Mouse (Mus musculus) megakaryocyte, embryonic 14.5 days (primary cell): Measurements from ENCODE around the gene Erg. TPM values are rescaled to one million over a fixed set of nuclear protein-coding genes. Genes with fewer than 3 reads are reported as not detected.

Source experiments
- H3K27me3 ChIP-seq: replicated peaks from 2 replicates; pipeline ENCODE3; 2012; ENCODE audit warnings: inconsistent platforms
- H3K36me3 ChIP-seq: replicated peaks from 2 replicates; pipeline ENCODE3; 2012; ENCODE audit warnings: low read length, inconsistent platforms, mixed read lengths
- H3K4me1 ChIP-seq: 2 replicates; pipeline ENCODE4 v1.6.1; 2012; ENCODE audit warnings: inconsistent platforms
- H3K4me3 ChIP-seq: replicated peaks from 2 replicates; pipeline ENCODE3; 2012; ENCODE audit warnings: moderate library complexity, mild to moderate bottlenecking, inconsistent platforms
- H3K9me3 ChIP-seq: 2 replicates; pipeline ENCODE4 v1.6.1; 2012; ENCODE audit warnings: inconsistent platforms
- FLI1 ChIP-seq: IDR thresholded peaks from 2 replicates; pipeline ENCODE4 v1.6.1; 2012; ENCODE audit warnings: low read length, inconsistent platforms, mixed read lengths
- GATA1 ChIP-seq: IDR thresholded peaks from 3 replicates; pipeline ENCODE4 v1.6.1; 2012; ENCODE audit warnings: mixed read lengths, low read length, inconsistent platforms, borderline replicate concordance
- polyA plus RNA-seq: library from polyadenylated mRNA; stranded (reverse); fragments of >175 nt; gene quantifications from 2 replicates; pipeline ENCODE4 v1.2.3, GENCODE M21; 2012; ENCODE audit warnings: low replicate concordance; ENCODE audit not compliant: insufficient read depth

The Erg gene
- 3.9 TPM in 1 of 2 replicates, not detected in the other for polyA plus RNA-seq

DNA sequence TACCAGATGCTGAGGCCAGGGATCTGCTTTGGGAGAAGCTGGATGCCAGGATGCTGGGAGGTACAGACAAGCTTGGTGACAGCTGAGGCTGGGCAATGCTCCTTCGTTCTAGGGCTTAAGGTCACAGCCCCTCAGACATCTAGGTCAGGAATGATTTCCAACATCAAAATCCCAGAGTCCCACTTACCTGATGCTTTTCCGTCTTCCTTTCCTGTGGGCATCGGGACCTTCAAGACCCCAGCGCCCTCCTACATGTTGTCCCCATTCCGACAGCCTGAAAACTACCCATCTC lies at the start of gene Erg:
Gene Erg, minus strand, starts transcription at position 283 of the 292 bp plus-strand sequence.
- H3K27me3 ChIP-seq = peaks cover 76% of the 10 kb centered on the region
- H3K4me3 ChIP-seq = peak within 1 kb of the TSS; percentile 85

DNA sequence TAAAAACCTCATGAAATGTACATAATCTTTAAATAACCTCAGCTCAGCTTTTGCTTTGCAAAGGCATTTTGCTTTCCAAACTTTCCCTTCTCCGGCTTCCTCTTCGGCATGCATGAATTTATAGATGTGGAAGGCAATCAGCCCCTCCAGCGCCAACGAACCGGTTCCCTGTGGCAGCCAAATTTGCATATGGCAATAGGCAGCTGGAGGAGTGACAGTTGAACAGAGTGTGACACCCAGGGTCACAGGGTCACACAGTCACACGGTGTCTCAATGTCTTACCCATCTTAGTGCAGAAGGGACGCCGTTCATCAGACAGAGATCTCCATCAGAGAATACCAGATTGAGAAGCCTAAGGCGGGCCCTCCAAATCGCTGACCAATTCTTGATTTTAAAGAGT lies 45.4 kb upstream of the Erg start:
- Histone ChIP-seq H3K4me1 (no peaks in the 10 kb centered on the region), H3K36me3 (no peaks in the 10 kb centered on the region), H3K27me3 (peaks cover 35% of the 10 kb centered on the region), H3K9me3 (no peaks in the 10 kb centered on the region), H3K4me3 (no peak overlapping the region)
- TF ChIP-seq GATA1 = no peak
- TF ChIP-seq FLI1 = no peak

More for the DNA sequence above, at the start of gene Erg:
- Histone ChIP-seq H3K36me3 (no peaks in the 10 kb centered on the region), H3K4me1 (peaks cover 13% of the 10 kb centered on the region), H3K9me3 (peaks cover 6% of the 10 kb centered on the region)
- TF ChIP-seq GATA1 (no peak), FLI1 (no peak)

DNA sequence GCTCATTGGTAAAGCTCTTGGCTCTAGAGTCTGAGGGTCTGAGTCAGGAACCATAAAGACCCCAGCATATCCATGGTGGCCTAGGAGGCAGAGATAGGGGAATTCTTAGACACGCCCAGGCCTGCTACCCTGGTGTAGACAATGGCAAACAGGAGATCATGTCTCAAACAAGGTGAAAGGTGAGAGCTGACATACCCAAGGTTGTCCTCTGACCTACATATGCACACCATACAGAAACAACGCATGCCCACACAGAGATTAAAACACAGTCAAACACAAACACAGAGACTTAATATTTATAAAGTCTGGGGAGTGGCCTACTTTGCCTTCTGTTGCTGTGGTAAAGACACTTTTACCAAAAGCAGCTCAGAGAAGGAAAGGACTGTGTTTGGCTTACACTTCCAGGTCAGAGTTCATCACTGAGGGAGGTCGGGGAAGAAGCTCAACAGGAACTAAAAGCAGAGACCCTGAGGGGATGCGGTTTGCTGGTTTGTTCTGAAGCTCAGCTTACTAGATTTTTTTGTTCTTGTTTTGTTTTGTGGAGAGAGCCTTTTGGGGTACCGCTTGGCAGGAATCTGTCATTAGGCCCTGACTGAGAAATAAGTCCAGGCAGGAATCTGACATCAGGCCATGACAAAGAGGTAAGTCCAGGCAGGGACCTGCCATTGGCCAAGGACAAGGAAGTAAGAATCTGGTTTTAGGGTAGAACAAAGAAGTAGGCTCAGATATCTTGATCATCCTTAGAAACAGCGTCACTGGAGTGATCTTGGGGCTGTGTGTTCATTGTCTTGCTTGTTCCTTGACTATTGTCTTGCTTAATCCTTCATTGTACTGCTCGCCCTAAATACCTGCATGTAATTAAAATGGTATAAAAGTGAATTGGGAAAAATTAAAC lies 37.7 kb upstream of the Erg start:
- no peak overlapping the region for H3K4me3 ChIP-seq
- no peaks in the 10 kb centered on the region; the same call in 1 of the 2 replicates for H3K4me1 ChIP-seq
- H3K36me3 ChIP-seq = no peaks in the 10 kb centered on the region
- TF ChIP-seq GATA1 = no peak
- TF ChIP-seq FLI1 = no peak
- H3K9me3 ChIP-seq = no peaks in the 10 kb centered on the region
- peaks cover 43% of the 10 kb centered on the region for H3K27me3 ChIP-seq

DNA sequence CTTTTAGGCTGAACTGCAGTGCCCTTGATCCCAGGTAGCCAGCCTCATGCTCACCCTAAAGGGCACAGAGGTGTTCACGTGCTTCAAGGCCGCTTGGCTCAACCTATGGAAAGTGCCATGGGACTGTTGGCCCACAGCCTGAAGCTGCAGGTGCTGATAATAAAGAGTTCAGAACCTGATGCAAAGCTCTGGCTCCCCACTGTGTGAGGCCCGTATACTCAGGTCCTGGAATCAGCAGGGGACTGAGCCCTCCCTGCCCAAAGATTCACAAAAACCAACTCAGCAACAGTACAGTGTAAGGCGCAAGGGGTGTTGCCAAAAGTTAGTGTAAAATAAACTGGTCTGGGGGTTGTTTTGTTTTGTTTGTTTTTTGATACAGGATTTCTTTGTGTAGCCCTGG lies 36.7 kb upstream of the Erg start:
- peaks cover 47% of the 10 kb centered on the region for H3K27me3 ChIP-seq
- no peaks in the 10 kb centered on the region for H3K36me3 ChIP-seq
- no peaks in the 10 kb centered on the region for H3K9me3 ChIP-seq
- H3K4me3 ChIP-seq = no peak overlapping the region
- TF ChIP-seq GATA1 = no peak
- TF ChIP-seq FLI1 = no peak
- H3K4me1 ChIP-seq = no peaks in the 10 kb centered on the region; the same call in 1 of the 2 replicates

DNA sequence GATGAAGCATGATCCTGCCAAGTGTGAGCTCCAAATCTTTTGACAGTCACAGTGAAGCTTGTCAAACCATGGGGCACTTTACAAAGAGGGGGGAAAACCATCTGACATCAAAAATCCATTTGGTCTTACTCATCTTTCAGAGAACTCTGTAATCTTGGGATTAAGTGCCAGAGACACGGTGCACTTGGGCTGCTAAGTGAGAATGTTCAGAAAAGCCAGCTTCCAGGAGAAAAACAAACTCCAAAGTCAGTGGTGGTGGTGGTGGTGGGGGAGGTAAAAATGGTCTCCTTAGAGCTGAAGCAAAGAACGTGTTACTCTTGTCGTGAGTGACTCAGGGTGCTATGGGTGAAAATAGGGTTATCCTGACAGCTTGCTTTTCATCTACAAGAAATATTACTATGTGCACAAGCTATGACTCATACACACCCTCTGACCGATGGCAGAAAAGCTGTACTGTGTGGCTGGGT lies 33.5 kb upstream of the Erg start:
- H3K4me3 ChIP-seq = no peak overlapping the region
- no peaks in the 10 kb centered on the region for H3K4me1 ChIP-seq
- H3K27me3 ChIP-seq = peaks cover 40% of the 10 kb centered on the region
- H3K36me3 ChIP-seq = no peaks in the 10 kb centered on the region
- no peak for TF ChIP-seq GATA1
- TF ChIP-seq FLI1 = no peak
- peaks cover 4% of the 10 kb centered on the region for H3K9me3 ChIP-seq

DNA sequence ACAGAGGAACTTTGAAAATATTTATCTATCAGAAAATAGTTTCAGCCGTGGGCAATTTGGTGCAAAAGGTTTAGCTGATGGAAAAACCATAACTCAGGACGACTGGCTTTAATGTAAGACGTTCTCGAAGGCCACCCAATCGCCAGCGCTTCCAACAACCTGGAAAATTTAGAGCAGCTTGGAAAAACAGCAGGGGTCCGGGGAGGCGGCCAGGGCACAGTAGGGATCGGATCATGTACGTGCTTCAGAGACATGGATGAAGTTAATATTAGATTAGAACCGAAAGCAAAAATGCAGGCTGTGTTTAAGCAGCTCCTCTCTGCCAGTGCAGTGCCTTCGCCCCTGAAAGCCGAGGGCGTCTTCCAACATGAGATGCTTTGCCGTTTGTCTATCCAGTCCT lies 31.8 kb upstream of the Erg start:
- no peak for TF ChIP-seq FLI1
- TF ChIP-seq GATA1 = no peak
- peaks cover 45% of the 10 kb centered on the region for H3K27me3 ChIP-seq
- peaks cover 4% of the 10 kb centered on the region for H3K9me3 ChIP-seq
- H3K4me3 ChIP-seq = no peak overlapping the region
- H3K36me3 ChIP-seq = no peaks in the 10 kb centered on the region
- no peaks in the 10 kb centered on the region for H3K4me1 ChIP-seq

DNA sequence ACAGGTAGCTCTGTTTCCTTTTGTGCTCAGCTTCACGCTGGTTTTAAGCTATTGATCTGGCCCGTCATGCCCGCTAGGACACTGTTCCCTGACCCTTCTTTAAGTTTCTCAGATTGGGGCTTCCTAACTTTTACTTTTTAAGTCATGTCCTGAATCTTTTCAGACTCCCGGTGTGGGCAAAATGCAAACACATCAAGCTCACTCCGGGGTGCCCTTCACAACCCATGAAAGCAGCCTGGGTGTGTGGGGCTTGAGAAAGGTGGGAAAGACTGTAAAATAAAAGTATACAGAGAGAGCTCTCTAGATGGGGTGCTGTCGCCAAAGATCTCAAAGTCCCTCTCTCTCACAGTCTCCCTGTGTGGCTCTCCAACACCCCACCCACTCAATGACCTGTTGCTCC lies 31.3 kb upstream of the Erg start:
- Histone ChIP-seq H3K27me3 (peaks cover 44% of the 10 kb centered on the region), H3K36me3 (no peaks in the 10 kb centered on the region), H3K4me1 (peaks cover 3% of the 10 kb centered on the region; the same call in 1 of the 2 replicates), H3K4me3 (no peak overlapping the region), H3K9me3 (peaks cover 4% of the 10 kb centered on the region)
- TF ChIP-seq GATA1 = no peak
- no peak for TF ChIP-seq FLI1

DNA sequence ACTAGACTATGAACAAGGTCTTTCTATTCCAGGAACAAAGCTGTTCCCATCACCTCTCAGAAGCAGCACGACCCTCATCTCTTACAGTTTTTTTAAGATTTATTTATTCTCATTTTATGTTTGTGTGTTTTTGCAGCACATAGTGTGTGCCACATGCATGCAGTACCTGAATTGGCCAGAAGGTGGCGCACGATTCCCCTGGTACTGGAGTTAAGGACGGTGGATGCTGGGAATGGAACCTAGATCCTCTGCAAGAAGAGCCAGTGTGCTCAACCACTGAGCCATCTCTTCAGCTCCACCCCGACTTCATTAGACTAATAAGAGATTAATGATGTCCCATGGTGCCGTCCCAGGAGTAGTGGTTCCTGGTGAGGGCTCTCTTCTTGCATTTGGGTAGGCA lies 29.2 kb upstream of the Erg start:
- H3K9me3 ChIP-seq = peaks cover 4% of the 10 kb centered on the region
- no peak overlapping the region for H3K4me3 ChIP-seq
- peaks cover 6% of the 10 kb centered on the region; the same call in 1 of the 2 replicates for H3K4me1 ChIP-seq
- H3K27me3 ChIP-seq = peaks cover 51% of the 10 kb centered on the region
- TF ChIP-seq GATA1 (no peak), FLI1 (no peak)
- no peaks in the 10 kb centered on the region for H3K36me3 ChIP-seq

DNA sequence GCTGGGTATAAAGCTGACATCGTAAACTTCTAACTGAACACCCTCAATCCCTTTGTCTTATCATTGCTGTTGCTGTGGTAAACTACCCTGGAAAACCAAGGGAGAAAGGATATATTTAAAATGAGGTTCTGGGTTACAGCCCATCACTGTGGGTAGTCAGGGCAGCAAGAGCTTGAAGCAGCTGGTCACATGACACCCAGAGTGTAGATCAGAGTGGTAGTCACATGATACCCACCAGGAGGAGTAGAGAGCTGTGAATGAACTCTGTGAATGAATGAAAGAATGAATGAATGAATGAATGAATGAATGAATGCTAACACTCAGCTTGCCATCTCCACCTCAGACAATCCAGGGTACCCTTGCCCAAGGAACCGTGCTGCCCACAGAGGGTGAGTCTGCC lies 28.1 kb upstream of the Erg start:
- Histone ChIP-seq H3K36me3 (no peaks in the 10 kb centered on the region), H3K27me3 (peaks cover 50% of the 10 kb centered on the region), H3K4me3 (no peak overlapping the region), H3K9me3 (peaks cover 4% of the 10 kb centered on the region), H3K4me1 (peaks cover 6% of the 10 kb centered on the region; the same call in 1 of the 2 replicates)
- TF ChIP-seq GATA1 (no peak), FLI1 (no peak)
